Mouse (Mus musculus): ENCODE measurements around the gene Edem1.

Edem1 gene

GRCm38 (mm10) chr6:108828234-108828868 is at the start of gene Edem1:
Edem1 (plus strand) TSS chr6:108828641.
- peak; percentile 97 for DNase-seq (ENCODE audit: low spot score)

DNA sequence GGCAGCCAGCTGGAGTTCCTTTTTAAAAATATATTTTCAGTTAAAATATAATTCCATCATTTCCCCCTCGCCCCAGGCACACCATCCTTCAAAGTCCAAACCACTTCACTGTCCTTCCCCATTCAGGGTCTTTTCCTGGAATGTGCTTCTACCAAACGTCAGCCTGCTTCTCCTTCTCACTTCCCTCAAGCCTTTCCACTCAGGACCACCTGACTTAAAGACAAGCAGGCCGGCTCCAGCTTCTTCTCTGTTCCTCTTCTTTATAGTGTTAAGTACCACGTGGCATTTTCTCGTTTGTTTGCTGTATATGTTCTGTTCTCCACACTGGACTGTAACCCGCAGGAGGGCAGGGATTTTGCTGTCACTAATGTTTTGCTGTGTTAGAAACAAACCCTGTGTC is 46.6 kb upstream of the Edem1 start:
- peak; percentile 45 for DNase-seq (ENCODE audit: low spot score)

DNA sequence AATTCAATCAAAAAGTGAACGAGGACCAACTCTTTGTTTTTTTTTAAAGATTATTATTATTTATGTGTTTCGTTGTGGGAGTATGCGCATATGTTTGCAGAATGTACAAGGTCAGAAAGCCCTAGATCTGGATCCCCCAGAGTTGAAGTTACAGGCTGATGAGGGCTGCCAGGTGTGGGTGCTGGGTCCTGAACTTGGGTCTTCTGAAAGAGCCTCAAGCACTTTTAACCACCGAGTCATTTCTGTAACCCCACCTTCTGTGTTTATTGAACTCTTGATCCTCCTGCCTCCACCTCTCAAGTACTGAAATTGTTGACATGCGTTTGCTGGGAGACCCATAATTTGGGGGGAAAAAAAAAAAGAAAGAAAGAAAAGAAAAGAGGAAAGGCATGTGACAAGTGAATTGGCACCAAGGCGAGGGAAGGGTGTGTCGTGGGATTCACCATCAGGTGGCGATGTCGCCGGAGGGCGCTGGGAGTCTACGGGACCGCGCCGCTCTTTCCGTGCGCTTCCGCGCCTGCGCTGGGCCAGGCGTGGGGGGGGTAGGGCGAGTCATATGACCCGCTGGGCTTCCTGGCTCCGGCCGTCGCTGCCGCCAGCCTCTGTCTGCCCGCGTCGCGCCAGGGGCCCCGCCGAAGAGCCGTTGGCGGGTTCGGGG is 45.8 kb upstream of the Edem1 start, which contains the start of gene Arl8b:
TSS of gene Arl8b (plus strand) at position 574 of the 658 bp plus-strand sequence.
- peak; percentile 94 for DNase-seq (ENCODE audit: low spot score)

GRCm38 (mm10) chr6:108783184-108783881 is 45.1 kb upstream of the Edem1 start:
- DNase-seq (ENCODE audit: low spot score) = peak; percentile 41

DNA sequence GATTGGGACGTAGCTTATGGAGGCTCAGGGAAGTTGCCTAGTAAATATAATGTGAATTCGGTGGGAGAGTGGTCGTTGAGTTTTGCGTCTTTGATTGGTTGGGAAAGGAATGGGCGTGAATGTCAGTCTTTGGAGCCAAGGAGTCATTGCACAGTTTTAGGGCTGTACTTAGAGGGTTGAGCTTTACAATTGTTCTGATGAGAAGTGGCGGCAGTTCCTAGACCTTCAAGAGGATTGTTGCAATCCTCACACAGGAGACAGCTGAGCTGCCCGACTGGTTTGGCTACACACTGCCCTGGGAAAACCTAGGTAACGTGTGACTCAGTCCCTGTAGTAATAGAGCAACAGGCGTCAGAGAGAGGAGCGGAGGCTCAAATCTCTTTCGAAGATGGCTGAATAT is 44.4 kb upstream of the Edem1 start:
- no peak for DNase-seq (ENCODE audit: low spot score)

GRCm38 (mm10) chr6:108784796-108785195 is 43.6 kb upstream of the Edem1 start:
- DNase-seq (ENCODE audit: low spot score) = no peak

GRCm38 (mm10) chr6:108785551-108785950 is 42.9 kb upstream of the Edem1 start:
- DNase-seq (ENCODE audit: low spot score) = no peak

GRCm38 (mm10) chr6:108791498-108791897 is 36.9 kb upstream of the Edem1 start:
- no peak for DNase-seq (ENCODE audit: low spot score)

- DNase-seq (ENCODE audit: low spot score) = no peak
These were observed 32.5 kb upstream of the Edem1 start for GRCm38 (mm10) chr6:108795912-108796311.

DNA sequence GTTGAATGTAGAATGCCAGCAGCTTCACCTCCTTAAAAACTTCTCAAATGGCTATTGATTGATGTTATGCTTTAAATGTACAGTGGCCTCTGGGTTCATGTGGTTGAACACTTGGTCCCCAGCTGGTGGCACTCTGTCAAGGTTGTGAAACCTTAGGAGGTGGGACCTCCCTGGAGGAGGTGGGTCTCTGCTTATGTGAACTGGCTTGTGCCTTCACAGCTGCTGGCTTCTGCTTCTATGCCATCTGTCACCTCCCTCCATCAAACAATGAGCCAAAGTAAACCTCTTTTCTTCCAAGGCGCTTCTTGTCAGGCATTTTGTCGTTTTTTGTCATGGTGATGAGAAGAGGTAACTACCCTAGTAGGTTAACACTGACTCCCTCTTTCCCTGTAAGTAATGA is 31.7 kb upstream of the Edem1 start:
- no peak for DNase-seq (ENCODE audit: low spot score)

DNA sequence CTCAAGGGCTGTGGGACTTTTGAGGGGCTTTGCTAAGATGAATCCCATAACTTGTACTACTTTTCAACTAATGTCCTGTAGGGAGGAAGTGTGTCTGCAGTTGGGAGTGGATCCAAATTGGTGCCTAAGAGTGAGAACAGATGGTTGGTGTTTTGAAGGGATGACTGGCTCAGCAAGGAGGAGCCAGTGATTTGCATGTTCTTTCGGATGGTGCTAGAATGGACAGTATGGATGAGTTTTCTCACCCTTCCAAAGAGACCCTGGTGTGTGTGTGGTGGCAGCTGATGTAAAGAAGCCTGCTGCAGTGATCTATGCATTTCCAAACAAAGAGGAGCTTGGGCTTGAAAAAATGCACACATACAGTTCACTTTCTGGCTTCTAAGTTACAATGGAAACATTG is 23.2 kb upstream of the Edem1 start:
- no peak for DNase-seq (ENCODE audit: low spot score)

DNA sequence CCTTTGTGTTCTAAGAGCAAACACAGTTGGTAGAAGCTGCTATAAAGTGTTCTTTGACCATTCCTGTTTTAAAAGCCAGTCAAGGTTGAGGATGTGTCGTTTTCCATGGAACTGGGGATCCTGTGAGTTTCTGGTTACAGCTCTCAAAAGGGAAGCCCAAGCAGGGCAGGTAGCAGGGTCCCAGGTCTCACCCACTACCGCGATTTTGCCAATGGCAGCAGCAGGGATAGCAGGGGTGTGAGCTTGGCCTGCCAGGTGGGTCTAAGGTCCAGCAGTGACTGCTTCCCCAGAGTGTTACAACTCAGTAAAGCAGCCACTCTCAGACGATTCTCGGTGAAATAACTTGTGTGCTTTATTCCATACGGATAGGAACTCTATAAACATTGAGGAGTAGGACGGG is 22.6 kb upstream of the Edem1 start:
- no peak for DNase-seq (ENCODE audit: low spot score)

GRCm38 (mm10) chr6:108807446-108807845 is 21.0 kb upstream of the Edem1 start:
- no peak for DNase-seq (ENCODE audit: low spot score)

GRCm38 (mm10) chr6:108808786-108809185 is 19.7 kb upstream of the Edem1 start:
- DNase-seq (ENCODE audit: low spot score) = no peak

DNA sequence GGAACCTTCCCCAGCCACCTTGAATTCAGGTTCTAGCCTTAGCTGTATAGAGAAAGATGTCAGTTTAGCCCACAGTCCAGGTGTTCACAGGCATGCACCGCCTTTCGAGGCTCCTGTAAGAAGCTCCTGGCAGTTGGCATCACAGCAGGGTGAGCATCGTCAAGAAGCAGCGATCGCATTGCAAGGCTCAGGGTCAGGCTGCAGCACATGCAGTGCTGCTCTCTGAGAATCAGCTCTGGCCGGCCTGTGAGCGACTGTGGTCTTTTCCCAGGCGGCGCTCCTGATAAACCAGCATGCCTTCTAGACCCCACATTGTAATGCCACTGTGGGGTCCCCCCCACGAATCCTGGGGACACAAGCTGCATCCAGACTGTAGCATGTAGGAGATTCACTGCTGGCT is 18.2 kb upstream of the Edem1 start:
- DNase-seq (ENCODE audit: low spot score) = no peak

- DNase-seq (ENCODE audit: low spot score) = no peak
These were observed 16.3 kb upstream of the Edem1 start for GRCm38 (mm10) chr6:108812134-108812533.

DNA sequence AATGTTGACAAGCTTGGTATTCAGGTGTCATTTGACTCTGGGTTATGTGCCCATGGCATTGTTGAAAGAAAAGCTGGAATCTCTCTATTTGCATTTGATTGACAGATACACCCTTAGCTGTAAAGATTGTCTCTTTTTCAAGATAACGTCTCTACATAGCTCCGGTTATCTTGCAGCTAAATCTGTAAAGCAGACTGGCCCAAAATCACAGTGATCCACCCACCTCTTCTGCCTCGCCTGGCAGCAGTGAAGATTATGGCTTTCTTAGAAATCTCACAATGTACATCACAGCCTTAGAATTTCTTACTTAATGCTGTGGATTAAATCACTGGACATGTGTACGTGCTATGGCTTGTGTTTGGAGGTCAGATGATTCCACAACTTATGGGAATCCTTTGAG is 10.9 kb upstream of the Edem1 start:
- no peak for DNase-seq (ENCODE audit: low spot score)

DNA sequence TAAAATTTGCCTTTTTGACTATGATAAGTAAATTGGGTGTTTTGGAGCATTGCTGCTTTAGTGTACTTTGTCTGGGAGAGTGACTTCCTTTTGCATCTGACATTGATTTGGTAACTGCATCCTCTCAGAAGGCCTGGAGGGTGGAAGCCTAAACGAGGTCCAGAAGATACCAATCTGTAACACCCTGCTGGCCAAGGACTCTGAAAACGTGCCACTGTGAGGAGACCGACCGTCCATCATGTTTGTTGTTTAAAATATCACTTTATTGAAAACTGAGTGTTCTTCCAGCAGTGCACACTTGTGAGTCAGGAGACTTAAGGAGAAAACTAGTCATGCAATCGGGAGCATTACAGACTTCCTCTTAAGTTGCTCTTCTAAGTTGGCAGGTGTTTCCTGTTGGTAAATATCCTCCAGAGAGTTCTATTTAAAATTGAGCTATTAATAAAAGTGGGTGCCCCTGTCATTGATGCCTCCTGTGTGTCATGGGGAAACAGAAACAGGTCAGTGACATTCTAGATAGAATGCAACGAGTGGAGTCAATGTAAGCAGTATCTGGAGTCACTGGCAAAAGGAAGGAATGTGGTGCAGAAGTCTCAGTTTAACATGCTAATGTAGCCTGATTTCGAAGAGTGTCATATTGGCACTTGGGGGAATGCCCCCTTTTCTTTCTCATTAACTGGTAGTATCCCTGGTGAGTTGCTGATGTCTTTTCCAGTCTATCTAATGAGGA is 3.5 kb upstream of the Edem1 start:
- no peak for DNase-seq (ENCODE audit: low spot score)

- DNase-seq (ENCODE audit: low spot score) = peak; percentile 49
These were observed 2.4 kb upstream of the Edem1 start for GRCm38 (mm10) chr6:108826070-108826469.

GRCm38 (mm10) chr6:108827336-108827920 is 1.0 kb upstream of the Edem1 start:
- no peak for DNase-seq (ENCODE audit: low spot score)

GRCm38 (mm10) chr6:108828872-108829271 is 431 bp downstream of the Edem1 start:
- DNase-seq (ENCODE audit: low spot score) = peak; percentile 41

All from layer of hippocampus, adult 11-12 months (tissue).